Mouse (Mus musculus): ENCODE results near the gene Blvrb.

Gene Blvrb

DNA sequence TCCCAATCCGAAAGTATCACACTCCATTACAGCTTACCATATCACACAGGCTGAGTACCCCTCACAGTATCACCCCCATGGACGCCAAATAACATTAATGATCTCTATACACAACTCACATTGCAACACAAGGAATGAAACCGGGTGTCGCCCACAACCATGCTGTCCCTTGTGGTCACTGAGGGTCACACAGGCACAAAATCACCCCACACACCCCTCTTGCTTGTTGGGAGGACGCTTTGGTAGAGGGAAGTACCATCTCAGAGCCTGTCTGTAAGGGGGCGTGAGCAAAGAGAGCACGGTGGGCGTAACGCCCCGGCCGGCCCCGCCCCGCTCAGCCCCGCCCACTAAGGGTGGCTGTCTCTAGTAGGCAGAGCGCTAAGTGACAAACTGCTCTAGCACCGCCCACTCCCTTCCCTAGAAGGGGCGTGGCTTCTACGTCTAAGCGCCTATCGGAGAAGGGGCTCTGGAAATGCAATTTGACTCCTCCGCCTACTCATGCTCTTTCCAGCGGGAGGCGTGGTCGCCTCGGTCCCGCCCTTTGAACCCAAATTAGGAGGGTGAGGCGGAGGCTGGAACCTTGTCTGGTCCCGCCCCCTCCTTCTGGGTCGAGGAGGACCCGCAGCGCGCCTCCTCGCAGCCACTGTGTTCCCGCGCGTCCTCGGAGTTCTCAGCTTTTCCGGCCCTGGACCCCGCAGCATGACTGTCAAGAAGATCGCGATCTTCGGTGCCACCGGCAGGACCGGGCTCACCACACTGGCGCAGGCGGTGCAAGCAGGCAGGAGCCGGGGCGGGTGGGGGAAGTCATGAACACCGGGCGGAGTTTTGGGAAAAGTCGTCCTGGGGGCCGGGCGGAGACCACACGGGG lies at the start of gene Blvrb, which contains the start of gene Sptbn4:
Gene Blvrb, plus strand, starts transcription at position 560 of the 868 bp plus-strand sequence.
Gene Sptbn4, minus strand, starts transcription at position 268 of the 868 bp plus-strand sequence.
- peak; percentile 100 for DNase-seq

DNA sequence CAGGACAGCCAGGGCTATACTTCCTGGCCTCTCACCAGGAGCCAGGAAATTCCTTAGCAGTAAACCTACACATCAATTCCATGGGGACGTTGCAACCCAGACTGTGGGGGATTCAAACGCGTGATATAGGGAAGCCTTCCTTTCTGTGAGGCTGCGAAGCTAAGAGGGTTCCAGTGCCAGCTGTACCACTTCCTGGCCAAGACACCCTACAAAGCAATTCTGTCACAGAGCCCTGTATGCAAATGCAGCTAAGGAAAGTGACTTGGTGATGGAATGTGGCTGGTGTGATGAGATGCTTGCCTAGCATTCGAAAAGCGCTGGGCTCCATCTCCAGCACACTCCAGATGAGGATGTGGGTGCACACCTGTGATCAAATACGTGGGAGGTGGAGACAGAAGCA lies 47.2 kb upstream of the Blvrb start:
- no peak for DNase-seq

DNA sequence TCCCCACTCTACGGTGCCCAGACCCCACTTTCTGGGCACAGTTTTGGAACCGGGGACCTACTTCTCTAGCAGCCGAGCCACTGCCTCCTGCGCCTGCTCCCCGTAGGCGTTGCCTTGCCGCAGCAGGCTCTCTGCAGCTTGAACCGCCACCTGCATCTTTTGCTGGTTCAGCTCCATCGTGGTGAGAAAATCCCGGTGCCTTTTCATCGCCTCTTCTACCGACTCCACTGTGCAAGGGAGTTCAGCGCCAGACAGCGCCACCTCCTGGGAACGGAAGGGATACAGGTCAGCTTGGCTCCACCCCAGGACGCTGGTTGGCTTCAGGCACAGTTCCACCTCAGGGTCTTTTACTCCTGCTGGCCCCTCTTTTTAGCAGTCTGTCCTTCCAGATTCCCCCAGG lies 45.1 kb upstream of the Blvrb start:
- peak; percentile 71 for DNase-seq

DNA sequence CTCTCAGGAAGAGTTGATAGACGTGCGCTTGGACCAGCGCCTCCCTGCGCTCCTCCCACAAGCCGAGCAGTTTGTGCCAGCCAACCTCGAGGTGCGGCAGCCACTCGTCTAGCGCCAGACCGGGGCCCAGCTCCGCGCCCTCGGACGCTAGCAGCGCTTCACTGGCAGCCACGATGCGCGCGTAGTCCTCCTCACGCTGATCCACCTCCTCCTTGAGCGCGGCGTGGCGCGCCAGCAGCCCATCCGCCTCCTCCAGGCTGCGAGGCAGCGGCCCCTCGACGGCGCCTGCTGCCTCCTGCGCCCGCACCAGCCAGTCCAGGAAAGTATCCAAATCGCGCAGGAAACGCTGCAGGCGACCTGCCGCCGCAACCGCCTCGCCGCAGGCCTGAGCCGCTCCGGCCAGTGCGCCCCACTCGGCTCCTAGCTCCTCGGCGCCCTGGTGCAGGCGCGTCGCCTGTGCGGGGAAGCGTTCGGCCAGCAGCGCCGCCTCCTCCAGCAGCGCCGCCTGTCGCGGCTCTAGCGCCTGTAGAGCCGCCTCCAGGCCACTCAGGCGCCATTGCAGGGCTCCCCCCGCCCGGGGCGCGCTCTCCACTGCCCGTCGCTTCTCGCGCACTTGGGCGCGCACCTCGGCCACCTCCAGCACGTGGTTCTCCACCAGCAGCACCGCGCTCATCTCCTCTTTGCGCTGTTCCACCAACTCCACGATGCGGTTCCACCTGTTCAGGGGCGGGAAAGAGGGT lies 43.4 kb upstream of the Blvrb start:
- DNase-seq, result no peak

DNA sequence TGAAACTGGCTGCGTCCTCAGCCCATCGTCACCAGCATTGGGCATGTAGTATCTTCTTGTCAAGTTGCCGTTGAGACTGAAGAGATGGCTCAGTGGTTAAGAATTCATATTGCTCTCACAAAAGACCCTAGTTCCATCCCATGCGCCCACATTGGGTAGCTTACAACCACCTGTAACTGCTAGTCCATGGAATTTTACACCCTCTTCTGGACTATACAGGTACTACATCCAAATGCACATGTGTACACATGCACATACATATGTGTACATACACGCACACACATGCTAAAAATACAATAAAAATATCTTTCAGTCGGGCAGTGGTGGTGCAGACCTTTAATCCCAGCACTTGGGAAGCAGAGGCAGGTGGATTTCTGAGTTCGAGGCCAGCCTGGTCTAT lies 41.3 kb upstream of the Blvrb start:
- no peak for DNase-seq

DNA sequence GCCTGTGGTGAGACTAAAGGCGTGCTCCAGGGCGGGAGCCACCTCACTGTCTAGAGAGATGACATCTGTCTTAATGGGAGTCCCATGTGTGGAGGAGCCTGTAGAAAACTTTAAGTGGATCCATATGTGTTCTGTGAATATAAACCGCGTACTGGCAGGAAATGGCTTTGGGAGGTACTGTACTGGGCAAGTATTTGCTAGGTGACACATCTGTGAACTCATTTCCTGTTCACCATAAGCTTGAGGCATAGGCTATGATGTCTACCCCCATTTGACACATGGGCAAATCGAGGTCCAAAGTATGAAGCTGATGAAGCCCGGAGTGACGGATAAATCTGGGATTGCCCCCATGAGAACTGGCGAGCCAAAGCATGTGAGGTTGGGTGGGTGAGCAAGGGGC lies 40.0 kb upstream of the Blvrb start:
- no peak for DNase-seq

DNA sequence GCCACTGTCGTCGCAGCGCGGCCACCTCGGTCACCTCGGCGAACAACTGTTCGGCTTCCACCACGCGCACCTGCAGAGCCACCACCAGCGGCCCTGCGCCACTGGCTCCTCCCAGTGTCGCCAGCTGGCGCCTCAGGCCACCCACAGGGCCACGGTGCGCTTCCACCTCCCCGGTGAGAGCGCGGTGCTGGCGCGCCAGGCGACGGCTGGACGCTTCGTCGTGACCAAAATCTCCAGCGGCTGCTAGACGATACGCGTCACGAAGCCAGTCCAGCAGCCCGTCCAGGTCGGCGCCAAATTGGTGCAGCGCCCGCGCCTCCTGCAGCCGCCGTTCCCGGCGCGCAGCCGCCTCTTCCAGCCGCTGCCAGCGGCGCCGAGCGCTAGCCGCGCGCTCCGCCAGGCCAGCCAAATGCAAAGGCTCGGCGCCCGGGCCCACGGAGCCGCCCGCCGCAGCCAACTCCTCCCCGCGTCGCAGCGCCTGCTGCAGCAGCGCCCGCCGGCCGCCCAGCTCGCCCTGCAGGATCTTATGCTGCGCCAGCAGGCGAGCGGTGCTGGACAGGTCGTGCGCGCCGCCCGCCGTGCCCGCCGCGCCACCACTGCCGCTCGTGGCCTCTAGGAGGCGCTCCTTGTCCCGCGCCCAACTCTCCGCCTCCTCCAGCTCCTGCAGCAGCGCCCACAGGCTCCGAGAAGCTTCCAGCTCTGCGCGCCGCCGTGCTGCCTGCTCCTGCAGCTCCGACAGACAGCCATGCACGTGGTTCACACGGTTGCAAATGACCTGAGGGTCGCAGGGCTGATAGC lies 39.2 kb upstream of the Blvrb start:
- DNase-seq, result peak; percentile 78

DNA sequence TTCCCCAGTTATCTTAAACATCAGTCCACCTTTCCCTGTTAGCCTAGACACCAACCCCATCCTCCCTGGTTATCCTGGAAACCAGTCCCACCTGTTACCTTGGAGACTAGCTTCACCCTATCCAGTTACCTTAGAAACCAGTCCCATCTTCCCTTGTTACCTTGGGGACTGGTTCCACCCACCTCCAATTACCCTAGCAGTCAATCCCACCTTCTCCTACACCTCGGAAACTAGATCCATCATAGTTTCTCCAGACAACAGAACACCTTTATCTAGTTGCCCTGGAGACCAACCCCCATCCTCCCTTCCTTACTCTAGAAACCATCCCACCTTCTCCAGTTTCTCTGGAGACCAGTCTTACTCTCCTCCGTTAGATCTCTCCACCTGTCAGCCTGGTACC lies 30.6 kb upstream of the Blvrb start:
- no peak for DNase-seq

DNA sequence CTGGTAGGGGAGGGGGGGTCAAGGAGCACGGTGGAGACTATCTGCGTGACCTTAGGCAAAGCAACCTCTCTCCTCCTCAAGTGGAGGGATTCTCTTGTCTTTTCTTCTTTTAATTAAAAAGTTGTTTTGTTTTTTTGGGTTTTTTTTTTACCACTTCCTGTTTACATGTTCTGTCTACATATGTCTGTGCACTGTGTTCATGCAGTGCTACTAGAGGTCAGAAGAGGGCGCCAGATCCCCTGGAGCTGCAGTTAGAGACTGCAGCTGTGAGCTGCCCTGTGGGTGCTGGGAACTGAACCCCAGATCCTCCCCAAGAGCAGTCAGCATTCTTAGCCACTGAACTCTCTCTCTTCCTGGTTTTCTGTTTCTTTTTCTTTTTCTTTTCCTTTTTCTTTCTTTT lies 28.7 kb upstream of the Blvrb start:
- DNase-seq, result no peak

DNA sequence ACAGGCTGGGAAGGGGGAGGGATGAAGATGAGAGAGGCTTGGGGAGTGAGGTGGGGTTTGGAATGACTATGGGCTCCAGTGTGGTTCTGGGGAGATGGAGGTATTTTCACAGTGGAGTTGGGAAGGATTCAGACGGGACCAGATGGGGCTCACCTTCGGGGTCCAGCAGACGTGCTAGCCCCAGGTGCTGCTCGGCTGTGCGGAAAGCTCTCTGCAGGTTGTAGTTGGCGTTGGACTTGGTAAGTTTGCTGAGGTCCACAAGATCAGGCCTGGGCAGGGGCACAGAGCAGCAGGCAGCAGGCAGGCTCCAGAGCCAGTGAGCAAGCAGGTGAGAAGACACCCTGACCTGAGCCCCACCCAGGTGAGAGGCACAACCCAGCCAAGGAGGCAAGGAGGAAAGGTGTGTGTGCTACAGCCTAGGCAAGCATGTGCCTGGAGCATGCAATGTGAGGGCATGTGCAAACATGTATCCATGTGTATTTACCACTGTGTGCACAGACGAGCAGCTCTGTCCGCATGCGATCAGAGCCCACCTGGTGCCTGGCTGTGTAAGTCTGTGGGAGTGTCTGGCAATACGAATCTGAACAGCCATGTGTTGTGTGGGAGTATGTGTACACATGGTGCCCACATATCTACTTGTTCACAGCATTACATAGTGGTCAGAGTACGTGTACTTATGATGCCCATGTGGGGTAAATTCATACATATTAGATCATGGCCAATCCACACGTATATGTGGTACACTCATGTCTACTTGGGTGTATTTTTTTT lies 24.0 kb upstream of the Blvrb start:
- DNase-seq, result no peak

DNA sequence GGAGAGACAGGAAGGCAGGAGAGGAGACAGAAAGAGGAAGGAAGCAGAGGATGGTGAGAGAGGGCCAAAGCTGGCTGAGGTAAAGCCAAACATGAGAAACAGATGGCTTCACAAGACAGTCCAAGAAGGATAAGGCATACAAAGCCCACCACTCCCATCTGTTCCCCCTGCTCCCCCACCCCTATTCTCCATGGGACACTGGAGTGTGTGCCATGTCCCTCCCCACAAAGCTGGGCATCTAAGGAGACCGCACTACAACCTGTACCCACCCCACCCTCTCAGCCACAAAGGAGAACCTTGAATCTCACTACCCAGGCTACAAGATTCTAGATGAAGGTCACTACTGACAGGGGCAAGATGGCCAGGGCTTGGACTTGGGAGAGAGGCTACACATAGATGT lies 20.4 kb upstream of the Blvrb start:
- DNase-seq, result no peak

DNA sequence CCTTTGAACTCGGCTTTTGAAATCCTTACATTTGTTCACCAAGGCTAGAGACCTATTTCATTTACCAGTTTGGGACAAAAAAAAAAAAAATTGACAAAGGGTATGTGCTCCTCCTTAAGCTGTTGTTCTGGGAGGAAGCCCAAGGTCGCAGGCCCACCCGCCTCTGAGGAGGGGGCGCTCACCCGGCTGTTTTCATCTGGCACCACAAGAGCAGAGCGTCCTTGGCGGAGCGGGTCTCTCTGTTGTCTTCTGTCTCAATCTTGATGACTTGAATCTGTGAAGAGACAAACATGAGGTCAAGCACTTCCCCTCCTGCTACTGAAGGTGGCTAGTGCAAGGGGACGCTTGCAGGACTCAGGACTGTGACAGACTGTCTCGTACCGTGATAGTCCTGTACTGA lies 19.8 kb upstream of the Blvrb start:
- no peak for DNase-seq

DNA sequence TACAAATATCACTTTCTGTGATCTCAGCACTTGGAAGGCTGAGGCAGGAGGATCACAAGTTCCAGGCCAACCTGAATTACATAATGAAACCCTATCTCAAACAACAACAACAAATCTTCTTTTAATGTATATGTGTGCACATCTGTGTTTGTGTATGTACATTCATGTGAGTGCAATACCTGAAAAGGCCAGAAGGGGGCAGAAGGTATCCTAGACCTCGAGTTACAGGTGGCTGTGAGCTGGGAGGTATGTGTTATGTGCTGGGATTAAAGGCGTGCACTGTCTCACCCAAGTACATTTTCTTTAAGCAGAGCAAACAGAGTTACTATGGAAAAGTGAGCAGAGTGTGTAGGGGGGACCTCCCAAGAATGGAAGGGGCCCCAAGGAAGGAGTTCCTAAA lies 18.6 kb upstream of the Blvrb start:
- no peak for DNase-seq

DNA sequence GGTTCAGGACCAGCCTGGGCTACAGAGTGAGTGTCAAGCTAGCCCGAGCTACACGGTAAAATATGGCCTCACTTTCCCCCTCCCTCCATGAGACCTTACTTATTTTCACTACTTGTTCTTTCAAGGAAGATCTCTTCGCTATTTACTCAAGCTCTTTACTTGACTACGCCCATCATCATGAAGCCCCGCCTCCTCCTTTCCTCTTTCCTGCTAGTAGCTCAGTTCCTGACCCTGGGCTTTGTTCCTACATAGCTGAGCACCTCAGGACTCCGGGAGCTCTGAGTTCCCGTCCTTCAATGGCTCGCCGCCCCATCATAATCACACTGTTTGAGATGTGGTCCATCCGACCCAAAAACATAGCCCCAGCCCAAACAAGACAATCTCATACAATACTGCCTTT lies 14.4 kb upstream of the Blvrb start:
- peak; percentile 16 for DNase-seq

DNA sequence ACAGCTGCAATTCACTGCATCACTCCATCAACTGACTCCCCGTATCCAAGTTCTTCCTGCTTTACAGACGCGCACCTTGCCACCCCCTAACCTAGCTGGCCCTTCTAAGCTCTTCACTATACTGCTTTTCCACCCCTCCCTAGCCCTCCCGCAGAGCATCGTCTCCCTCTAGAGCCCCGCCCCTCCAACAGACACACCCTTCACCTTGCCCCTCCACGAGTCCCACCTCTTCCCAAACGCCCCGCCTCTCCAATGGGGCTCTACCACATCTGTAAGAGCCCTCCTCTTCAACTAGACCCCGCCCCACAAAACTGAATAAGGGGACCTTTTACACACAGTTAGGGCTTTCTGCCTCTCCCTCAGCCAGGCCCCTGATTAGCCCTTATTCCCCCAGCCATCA lies 14.0 kb upstream of the Blvrb start:
- DNase-seq, result no peak

DNA sequence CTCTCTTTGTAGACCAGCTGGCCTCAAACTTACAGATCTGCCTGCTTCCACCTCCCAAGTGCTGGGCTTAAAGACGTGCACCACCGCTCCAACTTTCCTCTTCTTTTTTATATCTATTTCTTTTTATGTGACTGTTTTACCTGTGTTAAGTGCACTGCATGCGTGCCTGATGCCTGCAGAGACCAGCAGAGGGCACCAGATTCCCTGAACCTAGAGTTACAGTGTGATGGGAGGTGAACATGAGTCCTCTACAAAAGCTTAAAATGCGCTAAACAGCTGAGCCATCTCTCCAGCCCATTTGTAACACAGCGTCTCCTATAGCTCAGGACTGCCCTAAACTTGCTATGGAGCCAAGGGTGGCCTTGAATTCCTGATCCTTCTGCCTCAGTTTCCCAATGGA lies 10.2 kb upstream of the Blvrb start:
- no peak for DNase-seq

DNA sequence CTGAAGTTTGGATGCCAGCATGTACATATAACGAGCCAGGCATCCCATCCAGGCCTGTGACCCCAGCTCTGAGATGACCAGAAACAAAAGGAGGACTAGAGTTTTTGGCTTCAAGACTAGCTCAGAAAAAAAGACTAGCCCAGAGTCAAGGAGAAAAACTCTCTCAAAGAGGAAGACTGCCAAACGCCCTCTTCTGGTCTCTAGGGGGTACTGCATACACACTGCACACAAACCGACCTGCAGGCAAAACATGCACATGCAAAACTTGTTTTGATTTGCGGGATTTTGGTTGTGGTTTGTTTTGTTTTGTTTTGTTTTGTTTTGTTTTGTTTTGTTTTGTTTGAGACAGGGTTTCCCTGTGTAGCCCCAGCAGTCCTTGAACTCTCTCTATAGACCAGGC lies 7.8 kb upstream of the Blvrb start:
- no peak for DNase-seq

DNA sequence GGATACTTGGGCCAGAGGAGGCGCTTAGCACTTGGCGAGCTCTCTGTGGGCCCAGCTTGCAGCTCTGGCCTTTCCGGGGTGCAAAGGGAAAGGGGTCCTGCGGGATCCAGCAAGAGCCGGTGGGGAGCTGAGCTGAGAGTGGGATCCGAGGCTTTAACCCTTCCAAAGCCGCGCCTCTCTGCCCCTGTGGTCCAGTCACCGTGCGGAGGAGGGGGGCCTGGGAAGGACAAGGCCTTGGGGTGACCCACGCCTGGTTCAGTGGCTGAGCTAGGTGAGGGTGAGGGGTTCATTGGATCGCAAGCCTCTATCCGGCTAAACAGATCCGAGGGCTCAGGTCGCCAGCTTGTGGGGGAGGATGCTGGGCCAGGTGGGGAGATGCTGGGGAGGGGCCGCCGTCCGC lies 1.7 kb upstream of the Blvrb start:
- peak; percentile 11 for DNase-seq

DNA sequence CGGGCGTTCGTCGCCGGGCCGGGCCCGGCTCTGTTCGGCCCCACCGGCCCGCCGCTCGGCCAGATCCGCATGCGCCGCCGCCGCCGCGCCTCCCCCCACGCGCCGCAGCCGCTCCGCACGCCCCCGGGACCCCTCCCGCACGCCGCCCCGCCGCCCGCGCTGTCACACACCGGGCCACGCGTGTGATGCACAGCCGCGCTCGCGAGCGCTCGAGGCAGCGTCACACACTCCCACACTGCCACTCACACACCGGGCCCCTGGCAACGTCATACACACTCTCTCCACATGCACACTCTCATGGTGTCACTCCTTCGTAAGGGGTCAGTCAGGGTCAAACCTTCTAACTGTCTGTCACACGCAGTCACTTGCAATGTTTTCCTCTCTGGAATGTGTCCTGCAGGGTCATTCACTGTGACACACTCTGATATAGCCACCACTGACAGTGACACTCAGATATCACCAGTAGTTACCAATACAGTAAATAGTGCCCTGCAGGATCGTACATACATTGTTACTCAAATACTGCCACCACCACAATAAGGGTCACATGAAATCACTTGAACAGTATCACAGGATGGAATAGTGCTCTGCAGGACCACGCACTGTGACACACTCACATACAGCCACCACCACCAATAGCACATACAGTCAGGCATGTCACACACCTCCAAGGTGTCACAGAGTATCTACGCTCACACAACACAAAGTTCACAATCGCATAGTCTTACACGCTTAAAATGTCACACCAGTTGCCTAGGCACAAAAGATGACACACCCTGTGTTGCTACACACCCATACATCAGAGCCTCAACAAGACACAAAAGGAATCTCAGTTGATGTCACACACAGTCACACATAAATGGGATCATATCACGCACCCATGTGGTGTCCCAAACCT lies 1.0 kb upstream of the Blvrb start:
- peak; percentile 24 for DNase-seq

DNA sequence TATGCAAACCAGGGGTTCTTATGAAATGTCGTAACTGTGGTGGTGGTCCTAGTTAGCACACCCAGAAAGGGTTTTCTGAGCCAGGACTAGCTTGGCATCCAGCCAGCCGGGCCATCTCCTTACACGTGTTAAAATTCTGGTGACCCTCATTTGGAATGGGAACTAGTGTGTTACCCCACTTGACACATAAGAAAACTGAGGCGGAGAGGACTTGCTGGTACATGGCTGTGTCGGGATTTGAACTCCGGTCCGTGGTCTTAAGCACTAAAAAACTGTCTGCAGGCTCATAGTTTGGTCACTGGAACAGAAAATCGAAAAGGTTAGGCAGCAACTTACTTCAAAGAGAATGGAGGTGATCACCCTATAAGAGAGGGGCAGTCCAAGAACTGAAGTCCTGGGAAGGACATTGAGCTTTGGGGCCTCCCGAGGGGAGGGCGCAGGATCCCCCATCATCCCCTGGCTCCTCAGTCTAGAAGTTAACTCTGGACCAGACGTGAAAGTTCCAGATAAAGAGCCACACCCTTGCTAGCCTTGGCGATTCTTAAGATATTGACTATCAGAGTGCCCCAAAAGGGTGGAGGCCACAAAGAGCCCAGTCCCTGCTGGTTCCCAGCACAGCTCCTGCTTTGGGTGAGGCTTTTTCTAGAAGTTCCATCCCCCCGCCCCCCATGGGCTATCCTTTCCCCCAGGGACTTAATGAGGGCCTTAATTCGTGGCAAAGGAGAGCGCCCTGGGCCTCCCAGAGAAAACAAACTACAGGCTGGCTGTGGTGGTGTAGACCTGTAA lies 836 bp downstream of the Blvrb start:
- DNase-seq, result no peak

Measured in lung, postnatal 10 days (tissue).